Mouse (Mus musculus): ENCODE results near the gene Cdkal1. TPM values are rescaled to one million over a fixed set of nuclear protein-coding genes. Genes with fewer than 3 reads are reported as not detected.

The Cdkal1 gene
- polyA plus RNA-seq, 1 experiment from 2014 or later: 33.9 TPM

DNA sequence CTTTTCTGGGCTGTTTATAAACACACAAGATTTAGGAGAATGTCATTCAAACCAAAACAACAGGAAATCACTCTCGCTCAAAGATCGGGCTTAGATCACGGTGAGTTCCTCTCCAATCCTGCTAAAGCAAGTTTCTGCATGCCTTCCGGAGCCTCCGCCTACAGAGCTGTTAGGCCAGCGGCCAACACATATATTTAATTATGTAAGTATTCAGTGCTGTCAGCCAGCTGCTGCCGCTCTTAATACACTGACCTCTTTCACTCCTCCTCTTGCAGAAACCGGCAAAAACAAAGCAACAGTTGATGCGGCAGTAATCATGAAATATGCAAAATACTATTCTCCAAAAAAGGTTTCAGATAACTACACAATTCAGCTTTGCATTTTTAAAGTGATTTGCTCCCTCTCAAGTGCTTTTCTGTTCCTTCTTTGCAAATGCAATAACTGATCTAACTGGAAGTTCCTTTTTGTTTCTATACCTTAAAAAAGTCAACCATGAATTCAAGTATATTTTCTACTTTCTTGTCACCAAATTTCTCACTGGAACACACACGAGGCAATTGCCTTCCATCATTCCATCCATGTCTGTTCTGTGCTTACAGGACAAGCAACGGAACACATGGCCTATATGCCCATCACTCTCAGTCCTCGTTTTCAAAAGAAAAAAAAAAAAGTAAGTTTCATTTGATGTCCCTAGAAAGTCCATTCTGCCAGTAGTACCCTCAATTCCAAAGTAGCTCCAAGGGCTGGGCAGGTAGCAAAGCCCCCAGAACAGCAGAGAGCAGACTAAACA is 85.6 kb downstream of the Cdkal1 start:
- peak overlapping the region; percentile 44 for H3K27ac ChIP-seq (ENCODE audit: low read depth)
- H3K9ac ChIP-seq (ENCODE audit: low read length): no peak overlapping the region
- ATAC-seq (replicated peaks; ENCODE audit: low FRiP score, low TSS enrichment, low read depth): 0 out of 2 replicates have a peak, but pooled peaks have one; percentile 45
- no peaks in the 10 kb centered on the region for H3K27me3 ChIP-seq (replicated peaks; ENCODE audit: control insufficient read depth, insufficient read depth, low read length)
- WGBS: 29% methylated on average over 12 of the region's 12 CpGs
- no peak for DNase-seq (ENCODE audit: low spot score)
- H3K9me3 ChIP-seq (ENCODE audit: control insufficient read depth, low read length): no peaks in the 10 kb centered on the region
- H3K4me1 ChIP-seq (replicated peaks; ENCODE audit: control insufficient read depth, insufficient read depth, low read length): peaks cover 38% of the 10 kb centered on the region
- no peaks in the 10 kb centered on the region for H3K36me3 ChIP-seq (ENCODE audit: control insufficient read depth, insufficient read depth, low read length)
- no peak overlapping the region for H3K4me3 ChIP-seq (ENCODE audit: low read depth, low read length)
- H3K4me2 ChIP-seq (ENCODE audit: low read length): no peak overlapping the region

DNA sequence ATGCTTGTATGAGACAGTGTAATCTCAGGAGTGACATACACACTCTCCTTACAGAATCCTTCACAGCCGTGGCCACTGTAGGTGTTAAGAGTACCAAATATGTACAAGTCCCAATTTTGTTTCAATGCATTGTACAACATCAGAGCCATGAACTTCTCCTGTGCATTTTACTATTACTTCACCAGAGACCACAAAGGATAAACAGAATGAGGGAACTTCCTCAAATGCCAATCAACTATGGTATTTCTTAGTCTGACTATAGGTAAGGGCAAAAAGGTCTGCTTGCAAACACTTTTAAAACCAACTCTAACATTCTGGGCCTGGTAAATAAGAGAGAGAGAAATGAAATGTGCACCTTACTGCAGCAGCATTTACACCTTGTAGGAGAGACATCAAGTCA is 87.4 kb downstream of the Cdkal1 start:
- 60% methylated on average over 1 of the region's 1 CpGs for WGBS
- no peak overlapping the region for H3K4me2 ChIP-seq (ENCODE audit: low read length)
- H3K9ac ChIP-seq (ENCODE audit: low read length): no peak overlapping the region
- ATAC-seq (replicated peaks; ENCODE audit: low FRiP score, low TSS enrichment, low read depth): no peak
- H3K27ac ChIP-seq (ENCODE audit: low read depth): no peak overlapping the region
- peaks cover 34% of the 10 kb centered on the region for H3K4me1 ChIP-seq (replicated peaks; ENCODE audit: control insufficient read depth, insufficient read depth, low read length)
- H3K27me3 ChIP-seq (replicated peaks; ENCODE audit: control insufficient read depth, insufficient read depth, low read length): no peaks in the 10 kb centered on the region
- H3K4me3 ChIP-seq (ENCODE audit: low read depth, low read length): no peak overlapping the region
- H3K36me3 ChIP-seq (ENCODE audit: control insufficient read depth, insufficient read depth, low read length): no peaks in the 10 kb centered on the region
- H3K9me3 ChIP-seq (ENCODE audit: control insufficient read depth, low read length): no peaks in the 10 kb centered on the region
- no peak for DNase-seq (ENCODE audit: low spot score)

DNA sequence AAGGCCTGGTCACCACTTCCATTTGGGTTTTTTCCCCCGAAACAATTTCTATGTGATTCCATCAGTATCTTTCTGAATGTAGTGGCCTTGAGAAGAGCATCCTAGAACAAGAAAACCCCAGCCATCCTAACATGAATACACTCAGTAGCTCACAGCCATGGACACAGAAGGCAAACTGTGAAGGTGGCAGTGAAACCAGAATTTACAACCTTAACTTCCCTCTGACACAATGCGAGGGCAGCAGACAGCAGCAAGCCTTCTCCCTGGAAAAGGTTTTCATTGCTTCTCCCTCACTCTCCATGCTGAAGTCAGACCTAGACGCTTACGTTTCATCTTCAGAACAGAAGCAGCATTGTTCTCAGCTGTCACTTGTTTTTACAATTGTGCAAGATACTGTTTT is 87.9 kb downstream of the Cdkal1 start:
- no peaks in the 10 kb centered on the region for H3K9me3 ChIP-seq (ENCODE audit: control insufficient read depth, low read length)
- H3K4me1 ChIP-seq (replicated peaks; ENCODE audit: control insufficient read depth, insufficient read depth, low read length): peaks cover 31% of the 10 kb centered on the region
- no peaks in the 10 kb centered on the region for H3K36me3 ChIP-seq (ENCODE audit: control insufficient read depth, insufficient read depth, low read length)
- H3K4me2 ChIP-seq (ENCODE audit: low read length): no peak overlapping the region
- no peak overlapping the region for H3K4me3 ChIP-seq (ENCODE audit: low read depth, low read length)
- H3K27ac ChIP-seq (ENCODE audit: low read depth): no peak overlapping the region
- ATAC-seq (replicated peaks; ENCODE audit: low FRiP score, low TSS enrichment, low read depth) (no peak), DNase-seq (ENCODE audit: low spot score) (no peak)
- 58% methylated on average over 4 of the region's 4 CpGs for WGBS
- no peak overlapping the region for H3K9ac ChIP-seq (ENCODE audit: low read length)
- no peaks in the 10 kb centered on the region for H3K27me3 ChIP-seq (replicated peaks; ENCODE audit: control insufficient read depth, insufficient read depth, low read length)

DNA sequence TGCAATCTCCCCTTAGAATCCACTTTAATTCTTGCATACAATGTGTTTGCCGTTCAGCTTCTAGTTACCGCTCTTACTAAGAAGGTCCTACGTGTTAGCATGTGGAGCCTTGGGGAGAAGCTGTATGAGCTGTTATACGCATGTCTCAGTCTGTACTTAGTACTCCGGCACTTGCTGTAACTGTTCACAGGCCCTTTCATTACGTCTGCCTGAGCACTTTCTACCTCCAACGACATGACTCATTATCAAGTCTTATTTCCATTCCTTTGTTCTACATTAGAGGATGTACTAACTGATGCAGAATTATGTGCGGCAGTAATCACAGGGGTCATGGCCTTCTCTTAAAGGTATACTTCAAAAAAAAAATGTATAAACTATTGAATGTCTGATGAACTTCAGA is 89.1 kb downstream of the Cdkal1 start:
- Histone ChIP-seq H3K27me3 (replicated peaks; ENCODE audit: control insufficient read depth, insufficient read depth, low read length) (no peaks in the 10 kb centered on the region), H3K36me3 (ENCODE audit: control insufficient read depth, insufficient read depth, low read length) (no peaks in the 10 kb centered on the region), H3K4me2 (ENCODE audit: low read length) (no peak overlapping the region), H3K4me1 (replicated peaks; ENCODE audit: control insufficient read depth, insufficient read depth, low read length) (peaks cover 31% of the 10 kb centered on the region), H3K4me3 (ENCODE audit: low read depth, low read length) (no peak overlapping the region), H3K9ac (ENCODE audit: low read length) (no peak overlapping the region), H3K27ac (ENCODE audit: low read depth) (no peak overlapping the region), H3K9me3 (ENCODE audit: control insufficient read depth, low read length) (no peaks in the 10 kb centered on the region)
- no peak for ATAC-seq (replicated peaks; ENCODE audit: low FRiP score, low TSS enrichment, low read depth)
- WGBS: 72% methylated on average over 8 of the region's 8 CpGs
- no peak for DNase-seq (ENCODE audit: low spot score)

DNA sequence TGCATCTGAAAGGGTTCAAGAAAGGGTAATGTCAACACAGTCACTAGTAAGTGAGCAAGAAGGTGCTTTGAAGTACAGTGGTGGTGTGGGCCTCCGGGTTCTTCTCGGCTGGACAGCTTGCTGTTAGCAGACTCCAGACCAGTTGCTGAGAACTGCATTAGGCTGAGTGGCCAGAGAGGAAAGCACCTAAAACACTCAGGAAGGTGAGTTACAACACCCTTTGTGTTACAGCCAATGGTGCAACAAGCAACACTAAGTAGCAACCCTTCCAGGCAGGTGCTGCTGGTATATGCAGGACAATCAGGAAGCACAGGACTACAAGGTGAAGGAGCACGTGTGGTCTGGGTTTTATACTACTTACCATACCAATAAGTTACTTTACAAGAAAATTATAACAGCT is 90.2 kb downstream of the Cdkal1 start:
- H3K4me2 ChIP-seq (ENCODE audit: low read length): no peak overlapping the region
- H3K36me3 ChIP-seq (ENCODE audit: control insufficient read depth, insufficient read depth, low read length): no peaks in the 10 kb centered on the region
- H3K4me3 ChIP-seq (ENCODE audit: low read depth, low read length): no peak overlapping the region
- 46% methylated on average over 3 of the region's 3 CpGs for WGBS
- H3K9me3 ChIP-seq (ENCODE audit: control insufficient read depth, low read length): no peaks in the 10 kb centered on the region
- H3K27me3 ChIP-seq (replicated peaks; ENCODE audit: control insufficient read depth, insufficient read depth, low read length): no peaks in the 10 kb centered on the region
- H3K27ac ChIP-seq (ENCODE audit: low read depth): no peak overlapping the region; the same call in 1 of the 2 replicates
- H3K9ac ChIP-seq (ENCODE audit: low read length): no peak overlapping the region
- ATAC-seq (replicated peaks; ENCODE audit: low FRiP score, low TSS enrichment, low read depth) (no peak), DNase-seq (ENCODE audit: low spot score) (no peak)
- H3K4me1 ChIP-seq (replicated peaks; ENCODE audit: control insufficient read depth, insufficient read depth, low read length): peaks cover 25% of the 10 kb centered on the region

DNA sequence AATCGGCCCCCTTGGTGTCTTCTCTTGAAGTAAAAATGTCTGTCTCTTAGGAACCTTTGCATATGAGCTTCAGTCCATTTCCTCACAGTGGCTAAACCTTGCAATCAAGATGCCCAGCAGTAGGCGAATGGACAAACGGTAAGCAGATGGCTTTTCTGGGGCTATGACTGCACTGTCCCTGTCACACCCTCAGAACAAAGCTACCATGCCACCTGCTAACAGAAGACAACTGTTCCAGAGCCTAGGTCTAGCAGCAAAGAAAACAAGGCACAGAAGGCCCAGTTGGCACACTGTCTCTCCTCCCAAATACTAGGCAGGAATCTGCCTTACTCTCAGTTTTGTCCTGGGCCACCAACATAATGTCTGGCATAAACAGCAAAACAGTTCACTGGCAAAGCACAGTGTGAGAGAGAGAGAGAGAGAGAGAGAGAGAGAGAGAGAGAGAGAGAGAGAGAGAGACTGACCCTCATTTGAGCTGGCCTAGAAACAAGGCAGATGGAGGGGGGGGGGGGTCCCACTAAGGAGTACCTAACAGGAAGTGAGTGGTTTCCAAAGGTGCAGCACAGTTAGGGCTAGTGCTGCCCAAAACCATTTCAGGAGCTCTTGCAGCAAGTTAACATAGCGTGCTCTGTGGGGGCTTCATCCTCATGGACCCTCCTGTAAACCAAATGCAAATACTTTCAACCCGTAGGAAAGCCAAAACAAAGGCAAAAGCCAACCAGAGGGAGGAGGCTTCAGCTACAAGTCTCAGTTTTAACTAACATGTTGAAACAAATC is 95.6 kb downstream of the Cdkal1 start:
- Histone ChIP-seq H3K4me1 (replicated peaks; ENCODE audit: control insufficient read depth, insufficient read depth, low read length) (peaks cover 4% of the 10 kb centered on the region; the same call in 1 of the 2 replicates), H3K4me2 (ENCODE audit: low read length) (no peak overlapping the region), H3K9me3 (ENCODE audit: control insufficient read depth, low read length) (no peaks in the 10 kb centered on the region), H3K36me3 (ENCODE audit: control insufficient read depth, insufficient read depth, low read length) (no peaks in the 10 kb centered on the region), H3K9ac (ENCODE audit: low read length) (no peak overlapping the region), H3K4me3 (ENCODE audit: low read depth, low read length) (no peak overlapping the region), H3K27me3 (replicated peaks; ENCODE audit: control insufficient read depth, insufficient read depth, low read length) (no peaks in the 10 kb centered on the region), H3K27ac (ENCODE audit: low read depth) (no peak overlapping the region)
- WGBS: 86% methylated on average over 5 of the region's 5 CpGs
- ATAC-seq (replicated peaks; ENCODE audit: low FRiP score, low TSS enrichment, low read depth) (no peak), DNase-seq (ENCODE audit: low spot score) (no peak)

DNA sequence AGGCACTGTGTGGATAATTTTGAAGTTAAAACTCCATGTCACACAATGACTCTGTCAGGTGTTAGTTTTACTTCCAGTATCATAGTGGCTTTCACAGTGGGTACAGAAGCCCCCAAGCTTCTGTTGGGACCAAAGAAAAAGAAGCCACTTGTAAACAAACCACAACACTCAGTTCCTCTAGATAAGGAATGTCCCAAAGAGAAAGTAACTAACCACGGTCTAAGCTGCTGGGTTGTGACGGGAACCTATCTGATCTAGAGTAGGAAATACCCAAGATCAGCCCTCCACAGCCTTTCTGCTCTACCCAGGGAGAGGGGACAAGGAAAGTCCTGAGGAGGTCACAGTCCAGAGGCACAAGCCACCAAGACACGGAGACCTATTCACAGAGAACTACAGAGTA is 99.4 kb downstream of the Cdkal1 start:
- Histone ChIP-seq H3K27me3 (replicated peaks; ENCODE audit: control insufficient read depth, insufficient read depth, low read length) (no peaks in the 10 kb centered on the region), H3K36me3 (ENCODE audit: control insufficient read depth, insufficient read depth, low read length) (no peaks in the 10 kb centered on the region), H3K9me3 (ENCODE audit: control insufficient read depth, low read length) (no peaks in the 10 kb centered on the region), H3K4me3 (ENCODE audit: low read depth, low read length) (no peak overlapping the region), H3K27ac (ENCODE audit: low read depth) (no peak overlapping the region), H3K9ac (ENCODE audit: low read length) (no peak overlapping the region), H3K4me2 (ENCODE audit: low read length) (no peak overlapping the region), H3K4me1 (replicated peaks; ENCODE audit: control insufficient read depth, insufficient read depth, low read length) (no peaks in the 10 kb centered on the region)
- no peak for ATAC-seq (replicated peaks; ENCODE audit: low FRiP score, low TSS enrichment, low read depth)
- peak; percentile 12 for DNase-seq (ENCODE audit: low spot score)
- 73% methylated on average over 3 of the region's 3 CpGs for WGBS

DNA sequence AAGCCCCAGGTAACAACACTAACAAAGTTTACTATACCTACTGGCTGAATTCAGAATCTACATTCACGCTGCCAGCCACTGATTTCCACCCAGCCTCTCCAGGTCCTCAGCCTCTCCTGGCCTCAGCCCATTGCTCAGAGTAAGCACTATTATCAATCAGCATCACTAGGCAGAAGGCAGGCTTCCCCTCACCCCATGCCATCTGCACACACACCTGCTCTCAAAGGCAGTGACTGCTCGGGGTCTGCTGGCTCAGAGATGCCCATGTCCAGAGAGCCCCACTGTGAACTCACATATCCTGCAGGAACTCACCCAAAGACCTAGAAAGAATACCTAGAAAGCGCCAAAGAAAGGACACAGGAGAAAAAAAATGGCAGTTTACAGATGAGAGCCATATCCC is 102.2 kb downstream of the Cdkal1 start:
- H3K27me3 ChIP-seq (replicated peaks; ENCODE audit: control insufficient read depth, insufficient read depth, low read length): no peaks in the 10 kb centered on the region
- H3K4me1 ChIP-seq (replicated peaks; ENCODE audit: control insufficient read depth, insufficient read depth, low read length): no peaks in the 10 kb centered on the region
- H3K36me3 ChIP-seq (ENCODE audit: control insufficient read depth, insufficient read depth, low read length): no peaks in the 10 kb centered on the region
- WGBS: 79% methylated on average over 3 of the region's 3 CpGs
- H3K9me3 ChIP-seq (ENCODE audit: control insufficient read depth, low read length): no peaks in the 10 kb centered on the region
- H3K4me2 ChIP-seq (ENCODE audit: low read length): no peak overlapping the region
- no peak overlapping the region for H3K9ac ChIP-seq (ENCODE audit: low read length)
- DNase-seq (ENCODE audit: low spot score) (no peak), ATAC-seq (replicated peaks; ENCODE audit: low FRiP score, low TSS enrichment, low read depth) (no peak)
- no peak overlapping the region for H3K27ac ChIP-seq (ENCODE audit: low read depth)
- no peak overlapping the region for H3K4me3 ChIP-seq (ENCODE audit: low read depth, low read length)

Data from intestine, embryonic 14.5 days (tissue).